14 mouse cellular contexts compared by ENCODE assay signal in genomic region chr1:168230858-168231257, GRCm38 (mm10).
A peak's percentile ranks its signal among the peaks of the same experiment; 100 is the strongest.
DNase-seq lines count a peak whose midpoint lies in the region; ATAC-seq and TF ChIP-seq lines count a peak whose summit lies in the region.
"Had no signal": no experiment of that assay in that cellular context is flagged by ENCODE, and none has a peak within 500 bp of the region (broad histone marks: within the 10 kb centered on the region; RNA-seq: fewer than 3 reads in every experiment).

No protein-coding gene starts in this region.

- no peak for TF ChIP-seq POLR2A in embryonic fibroblast, embryonic 13.5 days (IDR thresholded peaks at IDR 0.05; ENCODE audit: low read depth, low read length)

- H3K4me3 ChIP-seq in hindbrain, embryonic 10.5 days = no peak overlapping the region
- H3K4me3 ChIP-seq in hindbrain, embryonic 16.5 days (ENCODE audit: low read length) = no peak overlapping the region
- no peak overlapping the region for H3K4me3 ChIP-seq in midbrain, embryonic 10.5 days
- H3K4me3 ChIP-seq in midbrain, postnatal 0 days (ENCODE audit: low read depth, low read length) = no peak overlapping the region
- no peak overlapping the region for H3K4me3 ChIP-seq in embryonic fibroblast, embryonic 13.5 days (ENCODE audit: insufficient read depth, low read length)
- no peak overlapping the region for H3K4me3 ChIP-seq in midbrain, embryonic 15.5 days

- H3K9ac ChIP-seq in hindbrain, embryonic 16.5 days (ENCODE audit: low read depth, low read length) = no peak overlapping the region
- H3K9ac ChIP-seq in midbrain, postnatal 0 days (replicated peaks; ENCODE audit: low read length, poor library complexity, severe bottlenecking) = no peak overlapping the region
- H3K9ac ChIP-seq in midbrain, embryonic 15.5 days = no peak overlapping the region

- 0 out of 2 replicates have a peak, but pooled peaks cover 7% of the 10 kb centered on the region for H3K36me3 ChIP-seq in hindbrain, embryonic 10.5 days
- no peaks in the 10 kb centered on the region for H3K36me3 ChIP-seq in hindbrain, embryonic 16.5 days (ENCODE audit: control insufficient read depth, insufficient read depth, low read length)
- H3K36me3 ChIP-seq in midbrain, embryonic 10.5 days = no peaks in the 10 kb centered on the region
- H3K36me3 ChIP-seq in midbrain, postnatal 0 days (ENCODE audit: insufficient read depth, low read length) = no peaks in the 10 kb centered on the region
- H3K36me3 ChIP-seq in midbrain, embryonic 15.5 days (replicated peaks) = no peaks in the 10 kb centered on the region; the same call in 1 of the 2 replicates

- H3K27ac ChIP-seq in hindbrain, embryonic 10.5 days = peak overlapping the region; percentile 46; the same call in 1 of the 2 replicates
- no peak overlapping the region; the same call in 1 of the 2 replicates for H3K27ac ChIP-seq in hindbrain, embryonic 16.5 days (ENCODE audit: low read depth, low read length)
- 0 out of 2 replicates have a peak overlapping the region, but pooled peaks have one; percentile 17 for H3K27ac ChIP-seq in midbrain, embryonic 10.5 days (replicated peaks)
- H3K27ac ChIP-seq in midbrain, postnatal 0 days (ENCODE audit: low read depth, low read length) = no peak overlapping the region
- peak overlapping the region; percentile 69 for H3K27ac ChIP-seq in embryonic fibroblast, embryonic 13.5 days (ENCODE audit: insufficient read depth, low read length)
- H3K27ac ChIP-seq in midbrain, embryonic 15.5 days = peak overlapping the region; percentile 19; the same call in 1 of the 2 replicates

- no peak overlapping the region for H3K4me2 ChIP-seq in hindbrain, embryonic 16.5 days (ENCODE audit: low read length)
- no peak overlapping the region for H3K4me2 ChIP-seq in midbrain, postnatal 0 days (ENCODE audit: low read depth, low read length, poor library complexity, severe bottlenecking)
- no peak overlapping the region for H3K4me2 ChIP-seq in midbrain, embryonic 15.5 days

- no peaks in the 10 kb centered on the region for H3K27me3 ChIP-seq in hindbrain, embryonic 10.5 days (ENCODE audit: insufficient read depth, poor library complexity, severe bottlenecking)
- no peaks in the 10 kb centered on the region for H3K27me3 ChIP-seq in hindbrain, embryonic 16.5 days (replicated peaks; ENCODE audit: control insufficient read depth, insufficient read depth, low read length)
- no peaks in the 10 kb centered on the region for H3K27me3 ChIP-seq in midbrain, embryonic 10.5 days (ENCODE audit: low read depth, poor library complexity, severe bottlenecking)
- H3K27me3 ChIP-seq in midbrain, postnatal 0 days (ENCODE audit: insufficient read depth, low read length) = no peaks in the 10 kb centered on the region
- H3K27me3 ChIP-seq in midbrain, embryonic 15.5 days (replicated peaks) = no peaks in the 10 kb centered on the region
- H3K27me3 ChIP-seq: Patski had no signal

- no peak for ATAC-seq in hindbrain, embryonic 16.5 days
- ATAC-seq in midbrain, postnatal 0 days (ENCODE audit: low FRiP score) = no peak
- ATAC-seq in midbrain, embryonic 15.5 days (replicated peaks) = no peak
- ATAC-seq: CD4-positive, CD25-positive, alpha-beta regulatory T cell, adult 4 months; lung, postnatal 0 days had no signal

- no peak for DNase-seq in hindbrain, embryonic 10.5 days (ENCODE audit: low spot score)
- no peak for DNase-seq in midbrain, embryonic 10.5 days (ENCODE audit: low spot score)
- DNase-seq in midbrain, postnatal 0 days (ENCODE audit: low spot score) = no peak
- no peak for DNase-seq in ovary, postnatal 10 days (ENCODE audit: low spot score)
- no peak for DNase-seq in layer of hippocampus, postnatal 25 days (ENCODE audit: extremely low spot score in 1 of 2, low spot score in 1 of 2)
- DNase-seq: adrenal gland, adult 8-10 months; left cerebral cortex, postnatal 4 days; right cerebral cortex, adult 18-20 months had no signal

- peaks cover 31% of the 10 kb centered on the region for H3K4me1 ChIP-seq in hindbrain, embryonic 10.5 days (replicated peaks)
- peaks cover 25% of the 10 kb centered on the region for H3K4me1 ChIP-seq in hindbrain, embryonic 16.5 days (ENCODE audit: control insufficient read depth, insufficient read depth, low read depth, low read length)
- peaks cover 39% of the 10 kb centered on the region for H3K4me1 ChIP-seq in midbrain, embryonic 10.5 days
- peaks cover 3% of the 10 kb centered on the region; the same call in 1 of the 2 replicates for H3K4me1 ChIP-seq in midbrain, postnatal 0 days (ENCODE audit: insufficient read depth, low read length)
- H3K4me1 ChIP-seq in embryonic fibroblast, embryonic 13.5 days (ENCODE audit: control insufficient read depth, insufficient read depth, low read length) = peaks cover 15% of the 10 kb centered on the region
- H3K4me1 ChIP-seq in midbrain, embryonic 15.5 days = peaks cover 41% of the 10 kb centered on the region

- WGBS in hindbrain, embryonic 10.5 days = 73% methylated on average over 1 of the region's 1 CpGs
- 22% methylated on average over 1 of the region's 1 CpGs for WGBS in hindbrain, embryonic 16.5 days
- 74% methylated on average over 1 of the region's 1 CpGs for WGBS in midbrain, embryonic 10.5 days
- 6% methylated on average over 1 of the region's 1 CpGs for WGBS in midbrain, postnatal 0 days
- WGBS in midbrain, embryonic 15.5 days = 8% methylated on average over 1 of the region's 1 CpGs

- no peak for TF ChIP-seq CTCF in midbrain, postnatal 0 days (IDR thresholded peaks at IDR 0.05)
- no peak for TF ChIP-seq CTCF in embryonic fibroblast, embryonic 13.5 days (IDR thresholded peaks at IDR 0.05; ENCODE audit: borderline replicate concordance, insufficient read depth, low read length)

- H3K9me3 ChIP-seq in hindbrain, embryonic 10.5 days = no peaks in the 10 kb centered on the region
- H3K9me3 ChIP-seq in hindbrain, embryonic 16.5 days (ENCODE audit: control insufficient read depth, low read length) = no peaks in the 10 kb centered on the region
- H3K9me3 ChIP-seq in midbrain, embryonic 10.5 days (replicated peaks) = no peaks in the 10 kb centered on the region
- H3K9me3 ChIP-seq in midbrain, postnatal 0 days (ENCODE audit: low read length) = no peaks in the 10 kb centered on the region
- H3K9me3 ChIP-seq in midbrain, embryonic 15.5 days = no peaks in the 10 kb centered on the region

Comparison
In these comparisons a context has a peak if more than half of its experiments do, and no peak if none do; other contexts are left out.
1. H3K27ac ChIP-seq: peak in hindbrain, embryonic 10.5 days (single experiment), midbrain, embryonic 10.5 days (single experiment), embryonic fibroblast, embryonic 13.5 days (single experiment) and midbrain, embryonic 15.5 days (single experiment); none in hindbrain, embryonic 16.5 days (single experiment) and midbrain, postnatal 0 days (single experiment).